Mouse (Mus musculus) myocyte (in vitro differentiated cells): ENCODE measurements around the gene Nup107.

Experiments used
- CEBPB ChIP-seq: IDR thresholded peaks from 2 replicates; pipeline ENCODE4 v1.6.1; 2011; ENCODE audit warnings: mild to moderate bottlenecking, moderate library complexity; ENCODE audit not compliant: poor library complexity, insufficient read depth, severe bottlenecking
- E2F4 ChIP-seq: IDR thresholded peaks from one replicate; pipeline ENCODE4 v1.6.1; 2011; ENCODE audit warnings: mild to moderate bottlenecking, control low read depth, moderate library complexity; ENCODE audit not compliant: insufficient read depth
- MAX ChIP-seq: IDR thresholded peaks from one replicate; pipeline ENCODE4 v1.6.1; 2011; ENCODE audit warnings: low read depth, mild to moderate bottlenecking, control low read depth
- MYOD1 ChIP-seq, 3 experiments: IDR thresholded peaks; one replicate each; pipeline ENCODE4 v1.6.1; 2011; ENCODE audit warnings: control low read depth in 2 of 3, low read depth in 2 of 3, mild to moderate bottlenecking in 2 of 3, moderate library complexity in 1 of 3; ENCODE audit not compliant: insufficient read length in 2 of 3, control insufficient read depth in 1 of 3
- MYOG ChIP-seq, 3 experiments: IDR thresholded peaks; one replicate each; pipeline ENCODE4 v1.6.1; 2011; ENCODE audit warnings: control low read depth in 2 of 3, low read depth in 2 of 3, mild to moderate bottlenecking in 2 of 3; ENCODE audit not compliant: insufficient read length in 2 of 3, control insufficient read depth in 1 of 3, insufficient read depth in 1 of 3
- POLR2A ChIP-seq: IDR thresholded peaks from one replicate; pipeline ENCODE4 v1.6.1; 2011; ENCODE audit warnings: low read depth, mild to moderate bottlenecking, control low read depth, moderate library complexity; ENCODE audit not compliant: insufficient read length
- POLR2AphosphoS2 ChIP-seq: IDR thresholded peaks from one replicate; pipeline ENCODE4 v1.6.1; 2011; ENCODE audit warnings: low read depth, control low read depth; ENCODE audit not compliant: insufficient read length
- REST ChIP-seq: IDR thresholded peaks from one replicate; pipeline ENCODE4 v1.6.1; 2011; ENCODE audit warnings: mild to moderate bottlenecking, control low read depth, moderate library complexity; ENCODE audit not compliant: insufficient read depth, insufficient read length
- TCF12 ChIP-seq: IDR thresholded peaks from one replicate; pipeline ENCODE4 v1.6.1; 2011; ENCODE audit warnings: mild to moderate bottlenecking, control low read depth; ENCODE audit not compliant: poor library complexity, insufficient read depth, severe bottlenecking
- TCF3 ChIP-seq: IDR thresholded peaks from one replicate; pipeline ENCODE4 v1.6.1; 2011; ENCODE audit warnings: low read depth, control low read depth; ENCODE audit not compliant: insufficient read length
- USF1 ChIP-seq: IDR thresholded peaks from one replicate; pipeline ENCODE4 v1.6.1; 2011; ENCODE audit warnings: low read depth, mild to moderate bottlenecking, control low read depth, moderate library complexity

DNA sequence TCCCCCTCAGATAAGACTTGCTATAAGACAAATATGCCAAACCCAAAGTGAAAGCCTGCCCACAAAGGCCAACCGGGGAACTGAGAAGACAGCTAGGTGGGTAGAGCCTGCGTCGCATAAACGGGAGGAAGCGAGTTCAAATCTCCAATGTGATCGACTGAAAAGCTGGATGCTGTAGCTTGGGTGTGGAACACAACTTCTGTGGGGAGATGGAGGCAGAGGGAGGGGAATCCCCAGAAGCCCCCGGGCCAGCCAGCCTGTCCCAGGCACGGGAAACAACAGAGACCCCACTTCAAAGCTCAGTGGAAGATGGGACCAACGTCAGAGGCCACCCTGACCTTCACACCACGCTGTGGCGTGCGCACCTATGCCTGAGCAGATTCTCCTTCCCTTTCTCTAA is 29.5 kb downstream of the Nup107 start:
- no peak for TF ChIP-seq USF1
- no peak for TF ChIP-seq POLR2A
- no peak for TF ChIP-seq MAX
- no peak for TF ChIP-seq TCF12
- TF ChIP-seq MYOD1 (IDR thresholded peaks at IDR 0.05; ENCODE audit: control insufficient read depth in 1 of 3, insufficient read length in 2 of 3, low read depth in 2 of 3): no peak
- no peak for TF ChIP-seq E2F4
- no peak for TF ChIP-seq REST
- TF ChIP-seq POLR2AphosphoS2: no peak
- no peak for TF ChIP-seq CEBPB
- no peak for TF ChIP-seq MYOG (IDR thresholded peaks at IDR 0.05; ENCODE audit: control insufficient read depth in 1 of 3, insufficient read depth in 1 of 3, insufficient read length in 2 of 3, low read depth in 2 of 3)
- no peak for TF ChIP-seq TCF3
